Mouse (Mus musculus): Measurements from ENCODE around the gene Sept9. TPM values are rescaled to one million over a fixed set of nuclear protein-coding genes. Genes with fewer than 3 reads are reported as not detected.

Sept9 gene
- polyA plus RNA-seq, 1 experiment from 2014 or later, result 106 TPM

GRCm38 (mm10) chr11:117348429-117349103 is 149.1 kb downstream of the Sept9 start:
- 55% methylated on average over 10 of the region's 10 CpGs for WGBS
- Histone ChIP-seq H3K4me1 (peaks cover 68% of the 10 kb centered on the region), H3K36me3 (replicated peaks) (peaks cover 13% of the 10 kb centered on the region; the same call in 1 of the 2 replicates), H3K9me3 (no peaks in the 10 kb centered on the region), H3K27me3 (replicated peaks) (no peaks in the 10 kb centered on the region), H3K9ac (no peak overlapping the region), H3K4me2 (no peak overlapping the region), H3K27ac (peak overlapping the region; percentile 11; the same call in 1 of the 2 replicates), H3K4me3 (no peak overlapping the region)
- no peak for ATAC-seq (replicated peaks)

- no peak overlapping the region for H3K9ac ChIP-seq
Measured at GRCm38 (mm10) chr11:117349429-117350363, 150.2 kb downstream of the Sept9 start.

GRCm38 (mm10) chr11:117350462-117351222 is 151.2 kb downstream of the Sept9 start:
- Histone ChIP-seq H3K9me3 (no peaks in the 10 kb centered on the region), H3K27ac (no peak overlapping the region), H3K4me2 (no peak overlapping the region), H3K36me3 (replicated peaks) (peaks cover 29% of the 10 kb centered on the region), H3K4me1 (peaks cover 48% of the 10 kb centered on the region), H3K27me3 (replicated peaks) (no peaks in the 10 kb centered on the region), H3K9ac (no peak overlapping the region), H3K4me3 (no peak overlapping the region)
- WGBS, result 94% methylated on average over 11 of the region's 11 CpGs
- no peak for ATAC-seq (replicated peaks)

More at GRCm38 (mm10) chr11:117349429-117350363, 150.2 kb downstream of the Sept9 start:
- WGBS, result 41% methylated on average over 20 of the region's 20 CpGs
- no peaks in the 10 kb centered on the region for H3K27me3 ChIP-seq (replicated peaks)
- no peaks in the 10 kb centered on the region for H3K9me3 ChIP-seq
- ATAC-seq (replicated peaks), result no peak
- no peak overlapping the region for H3K4me3 ChIP-seq
- peaks cover 57% of the 10 kb centered on the region for H3K4me1 ChIP-seq
- 0 out of 2 replicates have a peak overlapping the region, but pooled peaks have one; percentile 39 for H3K27ac ChIP-seq
- H3K36me3 ChIP-seq (replicated peaks), result peaks cover 20% of the 10 kb centered on the region; the same call in 1 of the 2 replicates
- H3K4me2 ChIP-seq, result no peak overlapping the region

DNA sequence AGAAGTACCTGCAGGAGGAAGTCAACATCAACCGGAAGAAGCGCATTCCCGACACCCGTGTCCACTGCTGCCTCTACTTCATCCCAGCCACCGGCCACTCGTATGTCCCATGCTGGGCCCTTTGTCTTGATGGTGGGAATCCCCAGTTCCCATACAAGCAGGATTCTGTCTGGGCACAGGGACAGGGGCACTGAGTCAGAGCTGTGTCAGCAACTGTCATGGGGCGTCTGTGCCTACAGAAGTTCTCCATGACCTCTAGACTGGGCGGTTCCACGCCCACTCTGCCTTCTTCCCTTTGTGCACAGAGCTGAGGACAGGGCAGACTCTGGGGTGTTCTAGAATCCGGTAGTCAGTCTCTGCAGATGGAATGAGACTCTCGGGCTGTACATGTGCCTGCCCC is 153.7 kb downstream of the Sept9 start:
- WGBS, result 94% methylated on average over 11 of the region's 11 CpGs
- H3K36me3 ChIP-seq (replicated peaks), result peaks cover 45% of the 10 kb centered on the region
- peaks cover 23% of the 10 kb centered on the region for H3K4me1 ChIP-seq
- H3K4me2 ChIP-seq, result no peak overlapping the region
- no peaks in the 10 kb centered on the region for H3K27me3 ChIP-seq (replicated peaks)
- H3K27ac ChIP-seq, result no peak overlapping the region
- H3K4me3 ChIP-seq, result no peak overlapping the region
- no peaks in the 10 kb centered on the region for H3K9me3 ChIP-seq
- H3K9ac ChIP-seq, result no peak overlapping the region
- ATAC-seq (replicated peaks), result no peak

GRCm38 (mm10) chr11:117354107-117354506 is 154.6 kb downstream of the Sept9 start:
- H3K36me3 ChIP-seq (replicated peaks), result peaks cover 45% of the 10 kb centered on the region
- no peak overlapping the region for H3K4me2 ChIP-seq
- 95% methylated on average over 4 of the region's 4 CpGs for WGBS
- ATAC-seq (replicated peaks), result no peak
- H3K9me3 ChIP-seq, result no peaks in the 10 kb centered on the region
- H3K9ac ChIP-seq, result no peak overlapping the region
- H3K4me3 ChIP-seq, result no peak overlapping the region
- H3K27me3 ChIP-seq (replicated peaks), result no peaks in the 10 kb centered on the region
- peaks cover 13% of the 10 kb centered on the region for H3K4me1 ChIP-seq
- no peak overlapping the region for H3K27ac ChIP-seq

DNA sequence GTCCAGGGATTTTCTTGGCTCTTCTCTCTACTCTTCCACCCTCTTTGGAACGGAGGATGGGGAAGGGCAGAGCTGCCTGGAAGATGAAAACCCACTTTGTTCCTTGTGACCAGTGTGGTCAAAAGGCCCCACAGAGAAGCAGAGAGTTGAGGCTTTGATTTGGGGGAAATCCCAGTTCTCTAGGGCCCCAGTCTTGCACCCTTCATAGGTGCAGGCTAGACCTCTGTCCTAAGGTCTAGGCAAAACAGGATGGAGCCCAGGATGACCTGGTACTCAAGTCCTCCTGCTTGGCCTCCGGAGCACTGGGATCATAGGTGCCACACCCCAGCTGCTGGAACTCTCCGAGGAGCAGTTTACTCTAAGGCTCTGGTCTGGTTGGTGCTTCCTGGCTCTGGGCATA is 157.5 kb downstream of the Sept9 start:
- no peak overlapping the region for H3K4me2 ChIP-seq
- no peak overlapping the region for H3K4me3 ChIP-seq
- no peak for ATAC-seq (replicated peaks)
- no peaks in the 10 kb centered on the region for H3K9me3 ChIP-seq
- no peaks in the 10 kb centered on the region for H3K4me1 ChIP-seq
- no peak overlapping the region for H3K9ac ChIP-seq
- H3K36me3 ChIP-seq (replicated peaks), result peaks cover 44% of the 10 kb centered on the region
- H3K27me3 ChIP-seq (replicated peaks), result no peaks in the 10 kb centered on the region
- no peak overlapping the region for H3K27ac ChIP-seq
- 82% methylated on average over 3 of the region's 3 CpGs for WGBS

DNA sequence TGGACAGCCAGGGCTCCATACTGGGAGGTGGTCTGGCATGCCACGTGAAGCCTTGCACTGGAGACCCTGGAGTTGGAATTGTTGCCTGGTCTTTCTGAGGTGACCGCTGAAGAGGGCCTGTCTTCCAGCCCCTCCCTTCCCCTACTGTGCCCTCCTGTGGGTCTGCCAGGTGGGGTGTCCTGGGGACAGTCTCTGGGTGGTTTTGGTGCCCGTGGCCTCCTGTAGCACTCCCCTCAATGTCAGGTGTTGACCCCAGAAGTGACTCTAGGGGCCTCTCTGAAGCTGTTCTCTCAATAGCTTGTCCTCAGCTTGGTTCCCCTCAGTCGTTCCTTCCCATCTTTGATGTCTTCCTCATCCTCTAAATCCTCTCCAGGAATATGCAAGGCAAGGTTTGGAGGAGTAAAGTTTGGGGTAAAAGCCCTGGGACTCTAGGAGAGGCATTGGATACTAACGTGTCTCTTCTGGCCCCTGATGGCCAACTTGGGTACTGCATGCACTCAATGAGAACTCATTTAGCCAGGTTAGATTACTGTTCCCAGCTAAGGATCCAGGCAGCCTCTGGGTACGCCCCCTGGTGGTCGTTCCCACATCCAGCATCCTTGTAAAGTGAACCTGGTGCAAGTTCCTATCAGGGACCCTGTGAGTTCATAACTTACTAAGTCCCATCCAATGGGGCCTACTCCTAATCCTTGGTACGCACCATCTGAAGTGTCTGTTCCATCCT is 158.6 kb downstream of the Sept9 start:
- Histone ChIP-seq H3K36me3 (replicated peaks) (peaks cover 47% of the 10 kb centered on the region), H3K9me3 (no peaks in the 10 kb centered on the region), H3K4me3 (no peak overlapping the region), H3K4me2 (no peak overlapping the region), H3K27ac (no peak overlapping the region), H3K27me3 (replicated peaks) (no peaks in the 10 kb centered on the region), H3K9ac (no peak overlapping the region), H3K4me1 (no peaks in the 10 kb centered on the region)
- peak; percentile 64 for ATAC-seq (replicated peaks)
- WGBS, result 42% methylated on average over 8 of the region's 8 CpGs

- Histone ChIP-seq H3K4me2 (no peak overlapping the region), H3K36me3 (replicated peaks) (peaks cover 40% of the 10 kb centered on the region), H3K4me1 (no peaks in the 10 kb centered on the region), H3K9me3 (no peaks in the 10 kb centered on the region), H3K9ac (no peak overlapping the region), H3K27ac (no peak overlapping the region), H3K27me3 (replicated peaks) (no peaks in the 10 kb centered on the region), H3K4me3 (no peak overlapping the region)
- WGBS, result 84% methylated on average over 10 of the region's 10 CpGs
- ATAC-seq (replicated peaks), result no peak
Measured at GRCm38 (mm10) chr11:117359161-117359560, 159.7 kb downstream of the Sept9 start.

- no peak overlapping the region for H3K4me2 ChIP-seq
- peaks cover 35% of the 10 kb centered on the region for H3K36me3 ChIP-seq (replicated peaks)
- H3K4me3 ChIP-seq, result no peak overlapping the region
- WGBS, result 73% methylated on average over 5 of the region's 5 CpGs
- no peak overlapping the region for H3K27ac ChIP-seq
- no peak for ATAC-seq (replicated peaks)
- no peaks in the 10 kb centered on the region for H3K27me3 ChIP-seq (replicated peaks)
- H3K9me3 ChIP-seq, result no peaks in the 10 kb centered on the region
- no peak overlapping the region for H3K9ac ChIP-seq
- H3K4me1 ChIP-seq, result no peaks in the 10 kb centered on the region
Measured at GRCm38 (mm10) chr11:117359870-117360269, 160.4 kb downstream of the Sept9 start.

DNA sequence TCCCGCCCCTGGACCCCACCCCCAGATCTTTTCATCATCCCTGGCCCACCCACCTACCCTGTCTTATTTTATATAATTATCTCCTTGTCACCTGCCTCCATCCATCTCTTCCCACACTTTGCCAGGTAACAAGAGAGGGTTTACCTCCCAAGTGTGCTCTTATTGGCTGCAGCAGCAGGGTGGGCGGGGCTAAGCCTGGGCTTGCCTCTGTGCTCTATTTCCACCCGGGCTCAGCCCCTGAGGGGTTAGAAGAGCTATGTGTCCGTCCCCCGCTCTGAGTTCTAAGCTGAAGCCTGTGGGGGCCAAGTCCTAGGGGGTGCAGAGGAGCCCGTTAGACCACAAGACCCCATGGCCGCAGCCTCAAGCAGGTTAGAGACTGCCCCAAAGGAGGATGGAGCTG is 161.1 kb downstream of the Sept9 start:
- Histone ChIP-seq H3K9ac (no peak overlapping the region), H3K27me3 (replicated peaks) (no peaks in the 10 kb centered on the region), H3K27ac (no peak overlapping the region), H3K4me3 (no peak overlapping the region), H3K4me2 (no peak overlapping the region), H3K4me1 (no peaks in the 10 kb centered on the region), H3K9me3 (no peaks in the 10 kb centered on the region), H3K36me3 (replicated peaks) (peaks cover 28% of the 10 kb centered on the region; the same call in 1 of the 2 replicates)
- WGBS, result 78% methylated on average over 7 of the region's 7 CpGs
- no peak for ATAC-seq (replicated peaks)

- no peaks in the 10 kb centered on the region for H3K27me3 ChIP-seq (replicated peaks)
- 91% methylated on average over 2 of the region's 2 CpGs for WGBS
Measured at GRCm38 (mm10) chr11:117362307-117362706, 162.8 kb downstream of the Sept9 start.

More at GRCm38 (mm10) chr11:117362307-117362706, 162.8 kb downstream of the Sept9 start:
- H3K4me3 ChIP-seq, result no peak overlapping the region
- no peaks in the 10 kb centered on the region for H3K9me3 ChIP-seq
- no peak for ATAC-seq (replicated peaks)
- no peaks in the 10 kb centered on the region for H3K4me1 ChIP-seq
- no peak overlapping the region for H3K27ac ChIP-seq
- H3K9ac ChIP-seq, result no peak overlapping the region
- peaks cover 11% of the 10 kb centered on the region; the same call in 1 of the 2 replicates for H3K36me3 ChIP-seq (replicated peaks)
- H3K4me2 ChIP-seq, result no peak overlapping the region

Data from midbrain, embryonic 15.5 days (tissue).